ENCODE assay signal across 8 mouse cellular contexts in genomic region chr16:57120913-57121815, GRCm38 (mm10). TPM values are rescaled to one million over a fixed set of nuclear protein-coding genes. Genes with fewer than 3 reads are reported as not detected.
A peak's percentile ranks its signal among the peaks of the same experiment; 100 is the strongest.
DNase-seq lines count a peak whose midpoint lies in the region; ATAC-seq and TF ChIP-seq lines count a peak whose summit lies in the region.

TSS of gene Tomm70a (plus strand) at chr16:57121703.

- TF ChIP-seq RAD21 in CH12.LX (IDR thresholded peaks at IDR 0.05; ENCODE audit: low read depth, low read length): no peak

- dilution Hi-C loops in CH12.LX (cut with MboI; ENCODE audit: extremely low pct_ligation_motif_present, extremely low pct_unique_long_range_greater_than_20kb, low sequenced_read_pairs): no loop called here

- H3K27ac ChIP-seq in CH12.LX (ENCODE audit: insufficient read depth, low read depth): peak within 1 kb of the TSS; percentile 81
- H3K27ac ChIP-seq in forebrain, embryonic 11.5 days (ENCODE audit: low read depth, low read length): peak within 1 kb of the TSS; percentile 71
- peak within 1 kb of the TSS; percentile 95 for H3K27ac ChIP-seq in heart, embryonic 16.5 days (ENCODE audit: low read length)
- peak within 1 kb of the TSS; percentile 87 for H3K27ac ChIP-seq in liver, embryonic 15.5 days (replicated peaks)
- H3K27ac ChIP-seq in neural tube, embryonic 12.5 days: peak within 1 kb of the TSS; percentile 78

- H3K4me1 ChIP-seq in CH12.LX (ENCODE audit: control insufficient read depth in 1 of 2, insufficient read depth in 2 of 2): peaks cover 7 to 33% of the 10 kb centered on the region in 2 experiments; a peak in 3 of 4 replicates
- H3K4me1 ChIP-seq in forebrain, embryonic 11.5 days (replicated peaks; ENCODE audit: control insufficient read depth, insufficient read depth, low read length): peaks cover 8% of the 10 kb centered on the region; the same call in 1 of the 2 replicates
- H3K4me1 ChIP-seq in heart, embryonic 16.5 days (ENCODE audit: control insufficient read depth, insufficient read depth, low read length): peaks cover 15% of the 10 kb centered on the region
- H3K4me1 ChIP-seq in liver, embryonic 15.5 days (replicated peaks): peaks cover 37% of the 10 kb centered on the region
- H3K4me1 ChIP-seq in neural tube, embryonic 12.5 days: peaks cover 18% of the 10 kb centered on the region

- peak; percentile 95 for TF ChIP-seq POLR2A in CH12.LX (IDR thresholded peaks at IDR 0.05; ENCODE audit: low read depth, low read length)

- no peak for TF ChIP-seq CTCF in CH12.LX (conservative IDR thresholded peaks at IDR 0.05 in 1 of 2, IDR thresholded peaks at IDR 0.05 in 1 of 2; ENCODE audit: low read depth in 2 of 2, low read length in 2 of 2)

- WGBS in forebrain, embryonic 11.5 days: under 1% methylated on average over 37 of the region's 37 CpGs
- WGBS in heart, embryonic 16.5 days: under 1% methylated on average over 37 of the region's 37 CpGs
- under 1% methylated on average over 37 of the region's 37 CpGs for WGBS in liver, embryonic 15.5 days (ENCODE audit: insufficient replicate concordance)
- WGBS in neural tube, embryonic 12.5 days: under 1% methylated on average over 37 of the region's 37 CpGs

- H3K9me3 ChIP-seq in CH12.LX (replicated peaks; ENCODE audit: low read length): no peaks in the 10 kb centered on the region
- no peaks in the 10 kb centered on the region for H3K9me3 ChIP-seq in forebrain, embryonic 11.5 days (ENCODE audit: control insufficient read depth, low read length)
- no peaks in the 10 kb centered on the region for H3K9me3 ChIP-seq in heart, embryonic 16.5 days (replicated peaks; ENCODE audit: control insufficient read depth, low read length)
- no peaks in the 10 kb centered on the region for H3K9me3 ChIP-seq in liver, embryonic 15.5 days (replicated peaks)
- H3K9me3 ChIP-seq in neural tube, embryonic 12.5 days: no peaks in the 10 kb centered on the region

- peak within 1 kb of the TSS; percentile 99 for H3K4me2 ChIP-seq in CH12.LX (ENCODE audit: insufficient read depth, low read depth, poor library complexity, severe bottlenecking)
- H3K4me2 ChIP-seq in forebrain, embryonic 11.5 days (ENCODE audit: low read depth, low read length, severe bottlenecking): peak within 1 kb of the TSS; percentile 75
- peak within 1 kb of the TSS; percentile 75 for H3K4me2 ChIP-seq in heart, embryonic 16.5 days (ENCODE audit: low read depth, low read length)
- H3K4me2 ChIP-seq in liver, embryonic 15.5 days: peak within 1 kb of the TSS; percentile 84
- H3K4me2 ChIP-seq in neural tube, embryonic 12.5 days (replicated peaks): peak within 1 kb of the TSS; percentile 70

- peaks cover 39% of the 10 kb centered on the region for H3K79me2 ChIP-seq in CH12.LX (replicated peaks; ENCODE audit: control insufficient read depth, extremely low read depth, insufficient read depth, poor library complexity, severe bottlenecking)

- ATAC-seq in forebrain, embryonic 11.5 days (replicated peaks; ENCODE audit: low FRiP score): peak; percentile 99
- peak; percentile 99 for ATAC-seq in heart, embryonic 16.5 days (replicated peaks; ENCODE audit: extremely low read depth, insufficient read depth, low FRiP score)
- peak; percentile 99 for ATAC-seq in liver, embryonic 15.5 days (ENCODE audit: insufficient read depth)
- peak; percentile 100 for ATAC-seq in neural tube, embryonic 12.5 days (ENCODE audit: low FRiP score, low read depth)

- TF ChIP-seq EP300 in CH12.LX (IDR thresholded peaks at IDR 0.05; ENCODE audit: low read length): no peak

- H3K36me3 ChIP-seq in CH12.LX (replicated peaks in 1 of 2; ENCODE audit: control insufficient read depth in 1 of 2, insufficient read depth in 1 of 2, low read length in 1 of 2): peaks cover 0 to 16% of the 10 kb centered on the region in 2 experiments
- no peaks in the 10 kb centered on the region for H3K36me3 ChIP-seq in forebrain, embryonic 11.5 days (ENCODE audit: control insufficient read depth, insufficient read depth, low read length)
- H3K36me3 ChIP-seq in heart, embryonic 16.5 days (ENCODE audit: control insufficient read depth, insufficient read depth): no peaks in the 10 kb centered on the region
- H3K36me3 ChIP-seq in liver, embryonic 15.5 days (replicated peaks): no peaks in the 10 kb centered on the region
- H3K36me3 ChIP-seq in neural tube, embryonic 12.5 days: no peaks in the 10 kb centered on the region

- H3K9ac ChIP-seq in CH12.LX (ENCODE audit: insufficient read depth, low read depth): peak within 1 kb of the TSS; percentile 94
- peak within 1 kb of the TSS; percentile 94 for H3K9ac ChIP-seq in forebrain, embryonic 11.5 days (ENCODE audit: low read length)
- peak within 1 kb of the TSS; percentile 99 for H3K9ac ChIP-seq in heart, embryonic 16.5 days (ENCODE audit: low read length)
- H3K9ac ChIP-seq in liver, embryonic 15.5 days: peak within 1 kb of the TSS; percentile 96
- peak within 1 kb of the TSS; percentile 94 for H3K9ac ChIP-seq in neural tube, embryonic 12.5 days

- peaks cover 2% of the 10 kb centered on the region for H3K27me3 ChIP-seq in CH12.LX (replicated peaks)
- no peaks in the 10 kb centered on the region for H3K27me3 ChIP-seq in forebrain, embryonic 11.5 days (ENCODE audit: control insufficient read depth, insufficient read depth, low read length)
- H3K27me3 ChIP-seq in heart, embryonic 16.5 days (ENCODE audit: control insufficient read depth, insufficient read depth, low read length): no peaks in the 10 kb centered on the region
- no peaks in the 10 kb centered on the region for H3K27me3 ChIP-seq in liver, embryonic 15.5 days
- no peaks in the 10 kb centered on the region for H3K27me3 ChIP-seq in neural tube, embryonic 12.5 days (replicated peaks)

- peak within 1 kb of the TSS; percentile 77 to 87 (median 83) for H3K4me3 ChIP-seq in CH12.LX (replicated peaks in 1 of 3; ENCODE audit: low read depth in 2 of 3, low read length in 2 of 3, poor library complexity in 1 of 3)
- H3K4me3 ChIP-seq in forebrain, embryonic 11.5 days (ENCODE audit: low read depth, low read length): peak within 1 kb of the TSS; percentile 97
- H3K4me3 ChIP-seq in heart, embryonic 16.5 days (ENCODE audit: low read length): peak within 1 kb of the TSS; percentile 98
- H3K4me3 ChIP-seq in liver, embryonic 15.5 days (replicated peaks): peak within 1 kb of the TSS; percentile 99
- H3K4me3 ChIP-seq in neural tube, embryonic 12.5 days: peak within 1 kb of the TSS; percentile 99

- in situ Hi-C loops in CH12.LX (cut with MboI; ENCODE audit: low pct_ligation_motif_present, low pct_unique_long_range_greater_than_20kb, low sequenced_read_pairs): loop anchor here (5.0 to 25.0 kb wide), 2 partner anchors 46 to 266 kb away; partner anchors contain the start of gene Nit2

- peak; percentile 99 for DNase-seq in CH12.LX (ENCODE audit: extremely low read depth)
- DNase-seq in c-Kit-positive CD71-positive TER-119-negative erythroid progenitor cells, embryonic 14.5 days (ENCODE audit: low read depth): peak; percentile 82
- DNase-seq in forebrain, embryonic 11.5 days (ENCODE audit: low spot score): peak; percentile 94
- peak; percentile 96 for DNase-seq in kidney, postnatal 36 days
- DNase-seq in telencephalon, adult 2 months (ENCODE audit: low read depth, low spot score): peak; percentile 99

TF ChIP-seq in CH12.LX, 34 proteins besides CTCF, POLR2A, EP300 and RAD21 (continues in another document):
- TF ChIP-seq HCFC1 (IDR thresholded peaks at IDR 0.05; ENCODE audit: low read depth, low read length) (peak; percentile 95), KAT2A (IDR thresholded peaks at IDR 0.05; ENCODE audit: insufficient replicate concordance, low read length) (peak; percentile 96; the same call in 1 of the 2 replicates), USF1 (IDR thresholded peaks at IDR 0.05; ENCODE audit: low read depth, low read length) (no peak; the same call in 1 of the 2 replicates), MXI1 (IDR thresholded peaks at IDR 0.05; ENCODE audit: low read depth, low read length) (peak; percentile 96), SIN3A (IDR thresholded peaks at IDR 0.05; ENCODE audit: low read length) (peak; percentile 89), MAFK (IDR thresholded peaks at IDR 0.05; ENCODE audit: insufficient replicate concordance, low read length) (no peak), RCOR1 (conservative IDR thresholded peaks at IDR 0.05; ENCODE audit: low read depth, low read length) (no peak), CHD1 (IDR thresholded peaks at IDR 0.05; ENCODE audit: low read depth, low read length) (peak; percentile 85), TCF12 (IDR thresholded peaks at IDR 0.05; ENCODE audit: low read depth, low read length) (peak; percentile 86), MAZ (IDR thresholded peaks at IDR 0.05; ENCODE audit: low read depth, low read length) (peak; percentile 63), UBTF (IDR thresholded peaks at IDR 0.05; ENCODE audit: low read depth, low read length) (no peak), SMC3 (IDR thresholded peaks at IDR 0.05; ENCODE audit: low read depth, low read length) (no peak), ETS1 (conservative IDR thresholded peaks at IDR 0.05; ENCODE audit: low read depth, low read length) (no peak), ELF1 (IDR thresholded peaks at IDR 0.05; ENCODE audit: low read depth, low read length) (peak; percentile 90), ZNF384 (IDR thresholded peaks at IDR 0.05; ENCODE audit: low read depth, low read length) (no peak), NELFE (IDR thresholded peaks at IDR 0.05; ENCODE audit: low read depth, low read length) (peak; percentile 89), ZKSCAN1 (IDR thresholded peaks at IDR 0.05; ENCODE audit: borderline replicate concordance, low read depth, low read length) (no peak), BHLHE40 (IDR thresholded peaks at IDR 0.05; ENCODE audit: low read depth, low read length) (no peak; the same call in 1 of the 2 replicates), POLR2AphosphoS2 (IDR thresholded peaks at IDR 0.05; ENCODE audit: low read depth, low read length) (no peak; the same call in 1 of the 2 replicates), PAX5 (IDR thresholded peaks at IDR 0.05; ENCODE audit: low read length) (no peak), ZC3H11A (IDR thresholded peaks at IDR 0.05; ENCODE audit: low read depth, low read length) (no peak), IRF4 (IDR thresholded peaks at IDR 0.05; ENCODE audit: low read depth, low read length) (peak; percentile 76), MAX (IDR thresholded peaks at IDR 0.05; ENCODE audit: low read length) (peak; percentile 81; the same call in 1 of the 2 replicates), TBP (conservative IDR thresholded peaks at IDR 0.05; ENCODE audit: low read depth, low read length) (peak; percentile 88)

RNA-seq across cellular contexts. Expression of gene Tomm70a, which starts in this region (rescaled TPM):
- total RNA-seq in CH12.LX (2012; rRNA removed) (112 and 127 TPM in 2 replicates), CH12.LX (2014; rRNA removed) (194 and 216 TPM in 2 replicates)
- polyA plus RNA-seq in CH12.LX (2012; ENCODE audit: insufficient read length, low read depth): 129 TPM in 2 replicates
- polyA plus RNA-seq in forebrain, embryonic 11.5 days (2014; fragmentation: Nextera tagmentation; extraction: Ambion mirVana): 68.6 TPM in 2 replicates
- polyA plus RNA-seq in heart, embryonic 16.5 days (2015; fragmentation: Nextera tagmentation; extraction: Ambion mirVana): 38.1 and 39.0 TPM in 2 replicates
- 22.0 and 22.8 TPM in 2 replicates for polyA plus RNA-seq in liver, embryonic 15.5 days (2015; fragmentation: Nextera tagmentation; extraction: Ambion mirVana)
- polyA plus RNA-seq in neural tube, embryonic 12.5 days (2016; fragmentation: Nextera tagmentation; extraction: Ambion mirVana): 65.1 and 71.1 TPM in 2 replicates

Comparison
In these comparisons a context has a peak if more than half of its experiments do, and no peak if none do; other contexts are left out.
1. Peak in every context shown above with its lines: DNase-seq, ATAC-seq, H3K4me3 ChIP-seq and H3K27ac ChIP-seq.